Mouse (Mus musculus) kidney, adult 9 months (tissue): ENCODE measurements at regions not wholly inside any gene's neighbourhood (a gene's known extent, or its start where the extent isn't known, plus 50 kb on each side); places are given as distances from the start of the nearest gene placed in this dataset.
A peak's percentile ranks its signal among the peaks of the same experiment; 100 is the strongest.

Experiments
- DNase-seq: peaks from one replicate; pipeline ENCODE4 v3.0.0; 2022

DNA sequence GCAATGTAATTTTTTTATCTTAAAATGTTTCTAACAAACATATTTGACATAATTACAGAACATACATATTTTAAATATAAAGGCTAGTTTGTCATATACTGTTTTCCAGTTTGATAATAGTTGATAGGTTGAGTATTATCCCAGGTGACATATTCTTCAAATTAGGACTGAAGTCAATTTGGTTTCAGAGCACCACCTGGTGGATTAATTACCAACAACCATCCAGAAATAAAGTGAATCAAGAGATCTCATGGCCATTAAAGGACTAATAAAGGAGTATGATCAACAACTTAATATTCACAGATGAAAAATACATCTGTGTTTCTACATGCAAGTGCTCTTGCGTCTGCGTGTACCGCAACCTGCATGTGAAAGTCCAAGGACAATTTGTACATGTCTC is 50.3 kb upstream of the Nmu start:
- DNase-seq: peak; percentile 27

DNA sequence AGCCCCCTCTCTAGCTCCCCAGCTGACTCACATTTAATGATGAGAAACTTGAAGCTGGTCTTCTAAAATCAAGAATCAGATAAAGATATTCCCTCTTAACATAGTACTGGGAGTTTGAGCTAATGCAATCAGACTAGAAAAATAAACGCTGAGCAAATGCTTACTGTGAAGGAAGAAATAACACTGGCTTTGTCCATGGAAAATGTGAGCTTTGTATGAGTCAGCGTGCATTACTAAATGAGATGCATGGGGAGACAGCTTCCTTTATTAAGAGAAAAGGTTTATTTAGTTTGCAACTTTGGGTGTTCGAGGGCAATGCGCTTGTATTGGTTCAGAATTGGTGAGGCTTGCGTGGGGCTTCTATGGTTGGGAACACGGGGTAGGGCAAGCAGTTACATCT is 52.7 kb upstream of the Nmu start:
- DNase-seq: no peak

DNA sequence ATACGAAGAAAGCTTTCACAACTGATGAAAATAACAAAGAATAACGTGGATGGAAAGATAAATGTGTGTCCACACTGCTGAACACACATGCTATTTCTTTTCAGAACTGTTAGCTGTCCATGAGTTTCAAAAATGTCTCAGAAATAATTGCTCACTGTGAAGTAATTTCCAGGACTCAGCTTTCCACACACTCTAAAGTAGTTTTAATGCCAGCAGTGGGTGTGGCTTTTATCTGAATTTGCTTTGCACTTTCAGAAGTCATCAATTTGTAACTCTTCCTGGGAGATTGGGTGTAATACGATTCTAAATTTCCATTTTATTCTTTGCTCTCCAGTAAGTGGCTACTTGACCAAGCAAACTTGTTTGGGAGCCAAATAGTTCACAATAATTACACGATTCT is 53.5 kb upstream of the Nmu start:
- no peak for DNase-seq

DNA sequence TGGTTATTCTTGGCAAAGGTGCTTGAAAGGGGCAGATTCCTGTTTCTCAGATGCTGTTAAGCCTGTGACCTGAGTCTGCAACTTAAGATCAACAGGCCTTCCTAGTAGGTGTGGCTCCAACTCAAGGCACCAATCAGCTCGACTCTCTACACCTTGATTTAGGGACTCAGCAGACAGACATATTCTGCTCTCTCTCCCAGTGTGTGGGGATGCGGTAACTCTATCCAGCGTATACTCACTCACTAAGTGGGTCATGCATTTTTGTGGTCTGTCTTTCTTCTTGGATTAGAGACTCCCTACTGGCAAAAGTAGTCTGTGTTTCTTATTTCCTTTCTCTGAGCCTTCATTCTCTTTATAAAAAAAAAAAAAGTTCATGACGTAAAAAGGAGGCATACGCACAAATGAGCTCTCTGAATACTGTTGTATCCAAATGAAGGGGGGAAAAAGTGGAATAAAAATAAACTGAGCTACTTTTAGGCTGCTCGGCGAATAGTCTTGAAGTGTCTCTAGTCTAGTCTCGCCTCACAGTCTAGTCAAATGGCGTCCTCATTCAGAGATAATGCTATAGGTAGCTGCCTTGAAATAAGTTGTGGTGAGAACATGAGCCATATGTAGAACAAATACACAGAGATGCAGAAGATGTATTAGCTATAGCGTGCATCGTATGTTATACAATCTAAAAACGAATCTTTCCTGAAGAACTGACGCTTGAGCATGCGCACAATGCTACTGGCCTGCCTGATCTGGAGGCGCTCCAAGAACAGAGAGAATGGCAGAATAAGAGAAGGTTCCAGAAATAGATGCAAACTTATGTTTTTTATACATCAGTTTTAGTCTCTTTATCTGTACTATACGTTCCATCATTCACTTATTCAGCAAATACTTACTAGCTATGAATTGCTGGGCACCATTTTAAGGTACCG is 55.6 kb upstream of the Nmu start:
- DNase-seq: no peak

DNA sequence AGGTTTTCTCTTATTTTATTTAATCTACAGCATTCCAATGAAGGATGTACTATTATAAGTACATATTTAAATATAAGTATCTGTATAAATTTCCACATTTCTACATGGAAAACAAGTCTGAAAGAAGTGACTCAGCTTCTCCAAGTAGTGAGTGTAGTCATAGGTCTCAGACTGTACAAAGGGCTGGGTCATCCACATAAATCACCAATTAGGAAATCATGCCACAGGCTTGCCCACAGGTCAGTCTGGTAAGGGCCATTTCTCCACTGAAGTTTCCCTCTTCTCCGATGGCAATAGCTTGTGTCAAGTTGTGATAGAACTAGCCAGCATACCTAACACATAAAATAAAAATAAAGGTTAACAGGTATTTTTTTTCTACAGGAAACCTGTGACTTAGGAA is 56.3 kb upstream of the Nmu start:
- DNase-seq: no peak

DNA sequence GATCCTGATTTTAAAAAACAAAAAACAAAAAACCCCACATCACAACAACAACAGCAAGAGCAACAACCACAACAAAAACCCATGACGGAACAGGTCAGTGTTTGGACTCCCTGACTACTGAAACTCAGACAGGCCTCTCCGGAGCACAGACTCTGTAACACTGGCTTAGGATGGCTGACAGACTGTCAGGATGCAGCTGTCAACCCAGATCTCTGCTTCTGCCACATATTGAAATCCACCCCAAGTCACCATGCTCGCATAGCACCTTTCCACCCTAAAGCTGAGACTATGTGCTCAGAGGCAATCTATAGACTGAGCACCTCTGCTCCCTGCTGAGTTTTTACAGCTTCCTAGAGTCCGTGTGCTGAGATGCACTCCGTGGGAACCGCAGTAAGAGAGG is 57.0 kb upstream of the Nmu start:
- no peak for DNase-seq

DNA sequence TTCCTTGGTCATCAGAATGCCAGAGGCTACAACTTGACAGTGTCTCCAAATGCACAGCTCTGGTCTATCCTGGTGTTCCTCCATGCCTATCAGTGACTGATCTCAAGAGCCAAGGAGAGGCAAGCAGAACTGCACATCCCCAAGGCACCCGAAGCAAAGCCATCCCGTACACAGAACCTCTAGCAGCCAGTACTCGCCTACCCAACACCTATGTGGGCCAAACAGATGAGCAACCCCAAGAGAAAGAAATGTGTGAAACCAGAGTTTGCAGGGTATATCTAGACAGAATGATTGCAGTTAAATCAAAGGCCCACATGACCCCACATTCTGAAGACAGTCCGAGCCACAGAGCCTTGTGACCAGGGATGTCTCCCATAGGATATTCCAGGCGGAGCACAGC is 60.0 kb upstream of the Nmu start:
- DNase-seq: no peak

DNA sequence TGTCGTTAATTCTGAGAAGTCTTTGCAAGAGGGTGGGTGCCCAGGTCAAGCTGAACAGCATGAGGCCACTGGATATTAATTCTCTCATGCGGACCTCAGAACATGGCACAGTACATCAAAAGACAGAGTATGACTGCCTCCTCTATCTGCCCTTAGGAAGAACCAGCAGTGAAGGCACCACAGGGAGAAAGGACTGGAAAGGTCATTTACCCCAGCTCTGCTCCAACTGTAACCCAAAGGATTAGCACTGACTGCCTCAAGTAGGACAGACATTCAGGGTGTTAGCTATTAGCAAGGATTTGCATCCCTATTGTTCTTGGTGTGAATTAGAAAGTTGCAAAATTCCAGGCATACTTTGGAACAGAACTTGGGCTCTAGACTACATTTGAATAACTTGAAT is 58.2 kb upstream of the Gm7271 start:
- no peak for DNase-seq

DNA sequence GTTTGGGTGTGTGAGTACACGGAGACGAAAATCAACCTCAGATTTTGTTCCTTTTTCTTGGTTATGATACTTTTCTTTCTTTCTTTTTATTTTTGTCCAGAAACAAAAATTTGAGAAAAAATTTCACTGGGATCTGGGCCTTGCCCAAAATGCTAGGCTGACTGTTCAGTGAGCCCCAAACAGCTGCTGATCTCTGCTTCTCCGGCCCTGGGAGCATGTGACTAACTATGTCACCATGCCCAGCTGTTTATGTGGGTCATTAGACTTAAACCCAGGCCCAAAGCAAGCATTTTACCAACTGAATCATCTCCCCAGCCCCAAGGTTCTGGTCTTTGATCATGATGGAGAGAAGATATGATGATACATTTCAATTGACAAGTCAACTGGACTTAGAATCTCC is 56.3 kb upstream of the Gm7271 start:
- no peak for DNase-seq

DNA sequence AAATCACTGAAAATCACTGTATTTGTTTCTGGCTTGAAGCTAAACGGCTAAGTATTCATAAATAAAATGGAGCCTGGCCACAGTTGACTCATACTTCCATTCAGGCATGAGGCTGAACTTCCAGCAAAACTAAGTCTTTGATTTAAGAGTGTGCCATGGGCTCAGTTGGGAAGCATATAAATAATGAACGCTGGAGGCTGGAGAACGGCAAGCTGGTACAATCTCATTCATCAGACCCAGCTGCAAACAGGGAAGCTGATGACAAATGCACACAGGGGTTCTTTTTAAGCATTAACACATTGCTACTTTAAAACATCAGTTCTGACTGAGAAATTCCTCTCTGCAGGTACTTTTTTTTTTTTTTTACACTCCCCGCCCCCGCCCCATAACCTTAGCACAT is 54.4 kb upstream of the Gm7271 start:
- DNase-seq: no peak

DNA sequence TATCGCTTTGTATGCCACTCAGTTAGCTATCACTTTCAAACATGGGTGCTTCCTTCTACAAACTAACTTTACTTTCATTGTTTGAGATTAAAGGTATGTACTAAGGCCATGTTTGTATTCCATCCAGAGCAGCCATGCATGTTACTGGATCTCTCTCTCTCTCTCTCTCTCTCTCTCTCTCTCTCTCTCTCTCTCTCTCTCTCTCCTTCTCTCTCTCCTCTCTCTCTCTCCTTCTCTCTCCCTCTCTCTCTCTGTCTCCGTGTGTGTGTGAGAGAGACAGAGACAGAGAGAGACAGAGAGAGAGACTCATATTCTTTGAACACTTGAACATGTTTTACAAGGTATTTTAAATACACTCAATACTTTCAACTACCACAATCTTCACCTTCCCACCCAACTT is 50.2 kb upstream of the Gm7271 start:
- DNase-seq: no peak
